Mouse (Mus musculus) hindbrain, embryonic 13.5 days (tissue): ENCODE measurements around the gene Gm6710. TPM values are rescaled to one million over a fixed set of nuclear protein-coding genes. Genes with fewer than 3 reads are reported as not detected.
"Not testable (repeated sequence)": the region's sequence is repeated elsewhere in the genome, so short reads cannot be mapped to it uniquely, and the experiment has no call there.

Experiments used
- ATAC-seq: fragments of 200-750 bp; cut with Nextera tagmentation; 2 replicates; pipeline ENCODE4 v1.8.0; 2017; ENCODE audit warnings: moderate TSS enrichment; ENCODE audit not compliant: low FRiP score
- H3K27ac ChIP-seq: fragments of 300-500 bp; sonication (generic); 2 replicates; pipeline ENCODE4 v1.5.1; 2015; ENCODE audit warnings: inconsistent platforms, mild to moderate bottlenecking, moderate library complexity
- H3K27me3 ChIP-seq: fragments of 300-500 bp; sonication (generic); 2 replicates; pipeline ENCODE4 v1.6.1; 2015; ENCODE audit warnings: mild to moderate bottlenecking, inconsistent platforms
- H3K36me3 ChIP-seq: fragments of 300-500 bp; sonication (generic); 2 replicates; pipeline ENCODE4 v1.6.1; 2015; ENCODE audit warnings: mild to moderate bottlenecking, inconsistent platforms
- H3K4me1 ChIP-seq: fragments of 300-500 bp; sonication (generic); replicated peaks from 2 replicates; pipeline ENCODE4 v1.6.1; 2015; ENCODE audit warnings: inconsistent platforms
- H3K4me2 ChIP-seq: fragments of 300-500 bp; sonication (generic); 2 replicates; pipeline ENCODE4 v1.6.1; 2015; ENCODE audit warnings: inconsistent platforms, mild to moderate bottlenecking, moderate library complexity
- H3K4me3 ChIP-seq: fragments of 300-500 bp; sonication (generic); 2 replicates; pipeline ENCODE4 v1.5.1; 2015; ENCODE audit warnings: mild to moderate bottlenecking, inconsistent platforms
- H3K9ac ChIP-seq: fragments of 300-500 bp; sonication (generic); 2 replicates; pipeline ENCODE4 v1.6.1; 2015; ENCODE audit warnings: mild to moderate bottlenecking, inconsistent platforms
- H3K9me3 ChIP-seq: fragments of 300-500 bp; sonication (generic); 2 replicates; pipeline ENCODE4 v1.6.1; 2016; ENCODE audit warnings: inconsistent platforms
- WGBS: fragments of 180-500 bp; shearing (Covaris S2); methylation state at CpG from one replicate; pipeline ENCODE4 v1.1.7; 2015; 5-methylcytosine and 5-hydroxymethylcytosine counted together
- polyA plus RNA-seq: library from polyadenylated mRNA; unstranded; fragments of >200 nt; fragmentation: Nextera tagmentation; extraction: Ambion mirVana; gene quantifications from 2 replicates; pipeline ENCODE4 v1.2.1, GENCODE M21; 2015

Gene Gm6710
- polyA plus RNA-seq, result 26.3 and 27.2 TPM in 2 replicates

DNA sequence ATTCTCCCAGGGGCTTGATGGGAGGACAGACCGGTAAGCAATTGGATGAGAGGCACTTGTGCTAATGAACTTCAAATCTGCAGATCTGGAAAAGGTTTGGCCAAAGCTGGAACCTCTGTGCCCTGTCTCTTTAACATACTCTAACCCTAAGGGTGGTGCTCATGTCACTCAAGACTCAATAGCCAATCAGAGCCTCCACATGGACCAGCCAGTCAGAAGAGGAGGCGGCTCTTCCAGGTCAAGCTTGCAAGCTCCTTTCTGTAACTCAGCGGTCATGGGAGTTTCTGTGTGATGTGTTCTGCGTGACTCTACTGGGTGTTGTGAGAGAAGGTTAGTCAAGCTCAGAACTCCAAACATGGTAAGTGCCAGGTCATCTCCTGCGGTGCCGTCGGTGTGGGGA is at the start of gene Gm6710:
TSS of gene Gm6710 (plus strand) at position 196 of the 400 bp plus-strand sequence.
- not testable (repeated sequence) for H3K27me3 ChIP-seq, H3K9ac ChIP-seq, H3K4me1 ChIP-seq, H3K36me3 ChIP-seq, ATAC-seq, H3K4me3 ChIP-seq, H3K9me3 ChIP-seq, H3K4me2 ChIP-seq, H3K27ac ChIP-seq
- WGBS, result no CpG with 5 or more reads among the region's 7 CpGs

Other genes with a start within 250 kb of the Gm6710 start
- gene Gm11007, start 225.2 kb upstream of the Gm6710 start, polyA plus RNA-seq, result not detected in 2 replicates
- 11.8 and 12.4 TPM in 2 replicates for gene Zfp969, start 165.6 kb upstream of the Gm6710 start, polyA plus RNA-seq
- not detected in 2 replicates for gene Gm2007, start 127.7 kb upstream of the Gm6710 start, polyA plus RNA-seq
- 2.4 and 2.7 TPM in 2 replicates for gene Gm14288, start 68.1 kb upstream of the Gm6710 start, polyA plus RNA-seq
- gene Zfp966, start 61.9 kb downstream of the Gm6710 start, polyA plus RNA-seq, result 2.2 and 2.5 TPM in 2 replicates
- 21.7 and 23.8 TPM in 2 replicates for gene Gm2026, start 96.1 kb downstream of the Gm6710 start, polyA plus RNA-seq